In the genomic region with DNA sequence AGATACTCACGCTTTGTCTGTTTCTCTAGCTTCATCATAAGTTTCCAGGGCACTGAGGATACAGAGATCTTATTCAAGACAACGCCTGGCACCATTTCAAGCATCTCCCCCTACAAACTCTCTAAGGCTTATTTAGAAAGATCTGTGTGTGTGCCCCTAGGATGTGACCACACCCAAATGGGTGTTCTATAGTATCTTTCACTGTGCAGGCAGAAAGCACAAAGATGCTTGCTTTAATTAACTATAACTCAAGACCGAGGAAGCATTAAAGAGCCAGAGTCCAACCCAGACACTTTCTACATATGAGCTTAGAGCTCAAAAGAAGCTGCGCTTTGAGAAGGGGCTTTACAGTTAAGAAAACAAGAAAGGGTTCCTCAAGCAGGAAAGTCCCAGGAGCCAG, we compare ENCODE assay signal across 36 mouse cellular contexts.
"Had no signal": no experiment of that assay in that cellular context is flagged by ENCODE, and none has a peak within 500 bp of the region (broad histone marks: within the 10 kb centered on the region; RNA-seq: fewer than 3 reads in every experiment).

No protein-coding gene starts in this region.

- H3K27me3 ChIP-seq: heart, embryonic 12.5 days; heart, embryonic 13.5 days; heart, embryonic 15.5 days; hindbrain, embryonic 12.5 days; hindbrain, embryonic 13.5 days; hindbrain, embryonic 15.5 days; intestine, embryonic 15.5 days; kidney, embryonic 15.5 days had no signal

- H3K27ac ChIP-seq: heart, adult 2 months; heart, embryonic 10.5 days; heart, embryonic 13.5 days; heart, embryonic 15.5 days; hindbrain, embryonic 10.5 days; hindbrain, embryonic 12.5 days; hindbrain, embryonic 13.5 days; hindbrain, embryonic 14.5 days; hindbrain, embryonic 15.5 days; hindbrain, postnatal 0 days; intestine, embryonic 15.5 days; kidney, embryonic 15.5 days; kidney, postnatal 0 days; layer of hippocampus, adult 2 months had no signal

- H3K36me3 ChIP-seq: heart, embryonic 10.5 days; heart, embryonic 15.5 days; hindbrain, embryonic 10.5 days; hindbrain, embryonic 12.5 days; hindbrain, embryonic 13.5 days; hindbrain, embryonic 15.5 days; intestine, embryonic 15.5 days; kidney, embryonic 15.5 days had no signal

- H3K4me2 ChIP-seq: heart, embryonic 11.5 days; heart, embryonic 12.5 days; heart, embryonic 13.5 days; heart, embryonic 15.5 days; hindbrain, embryonic 12.5 days; hindbrain, embryonic 13.5 days; hindbrain, embryonic 14.5 days; hindbrain, embryonic 15.5 days; intestine, embryonic 15.5 days; kidney, embryonic 15.5 days had no signal

- H3K4me1 ChIP-seq: heart, embryonic 10.5 days; hindbrain, embryonic 10.5 days; hindbrain, embryonic 12.5 days; hindbrain, embryonic 13.5 days; hindbrain, embryonic 15.5 days; intestine, embryonic 15.5 days; kidney, embryonic 15.5 days had no signal

- H3K9ac ChIP-seq: heart, embryonic 12.5 days; heart, embryonic 13.5 days; heart, embryonic 15.5 days; hindbrain, embryonic 12.5 days; hindbrain, embryonic 13.5 days; hindbrain, embryonic 14.5 days; hindbrain, embryonic 15.5 days; intestine, embryonic 15.5 days; kidney, embryonic 15.5 days had no signal

- DNase-seq: heart, adult 2 months; heart, postnatal 10 days; heart, postnatal 14 days; heart, postnatal 36 days; heart, postnatal 4 days; kidney, adult 11 months; kidney, adult 18-20 months; kidney, adult 2 months; kidney, adult 8-10 months; kidney, adult 9 months; kidney, postnatal 10 days; kidney, postnatal 14 days; kidney, postnatal 25 days; kidney, postnatal 36 days; kidney, postnatal 4 days; layer of hippocampus, adult 9-11 months; layer of hippocampus, postnatal 36 days had no signal

- ATAC-seq: hindbrain, embryonic 16.5 days; hindbrain, postnatal 0 days; inflammation-experienced regulatory T-cells, adult 6 months; intestine, embryonic 15.5 days; intestine, embryonic 16.5 days; intestine, postnatal 0 days had no signal

- H3K4me3 ChIP-seq: heart, adult 2 months; heart, embryonic 10.5 days; heart, embryonic 12.5 days; heart, embryonic 13.5 days; heart, embryonic 15.5 days; hindbrain, embryonic 10.5 days; hindbrain, embryonic 12.5 days; hindbrain, embryonic 13.5 days; hindbrain, embryonic 15.5 days; intestine, embryonic 15.5 days; kidney, embryonic 15.5 days; layer of hippocampus, adult 2 months had no signal

- H3K9me3 ChIP-seq: heart, embryonic 10.5 days; heart, embryonic 12.5 days; heart, embryonic 13.5 days; heart, embryonic 15.5 days; hindbrain, embryonic 10.5 days; hindbrain, embryonic 12.5 days; hindbrain, embryonic 13.5 days; hindbrain, embryonic 15.5 days; intestine, embryonic 15.5 days; kidney, embryonic 15.5 days had no signal
